29 mouse cellular contexts compared by ENCODE assay signal in the genomic region with DNA sequence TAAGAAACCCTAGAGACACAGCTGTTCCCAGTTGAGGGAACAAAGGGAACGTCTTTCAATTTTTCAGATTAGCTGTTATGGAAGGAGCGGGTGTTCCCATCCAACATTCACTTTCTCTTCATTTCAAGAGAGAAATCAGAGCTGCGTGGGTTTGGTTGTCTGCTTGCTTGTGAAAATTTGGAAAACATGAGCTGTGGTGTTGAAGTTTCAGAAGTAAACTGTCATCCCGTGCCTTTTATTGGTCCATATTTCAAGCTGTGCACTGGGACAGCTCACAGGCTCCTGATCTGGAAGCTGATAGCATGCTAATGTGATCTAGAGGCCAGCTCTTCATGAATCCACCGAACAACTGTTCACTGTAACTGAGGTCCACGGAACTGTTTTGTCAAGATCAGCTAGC. TPM values are rescaled to one million over a fixed set of nuclear protein-coding genes. Genes with fewer than 3 reads are reported as not detected.
DNase-seq lines count a peak whose midpoint lies in the region; ATAC-seq lines count a peak whose summit lies in the region.
"Had no signal": no experiment of that assay in that cellular context is flagged by ENCODE, and none has a peak within 500 bp of the region (broad histone marks: within the 10 kb centered on the region; RNA-seq: fewer than 3 reads in every experiment).

No protein-coding gene starts in this region.

- no peak overlapping the region for H3K9ac ChIP-seq in neural tube, embryonic 15.5 days (replicated peaks)
- H3K9ac ChIP-seq: kidney, embryonic 15.5 days; liver, embryonic 15.5 days; neural tube, embryonic 12.5 days had no signal

- H3K36me3 ChIP-seq in heart, embryonic 10.5 days: no peaks in the 10 kb centered on the region
- no peaks in the 10 kb centered on the region for H3K36me3 ChIP-seq in neural tube, embryonic 15.5 days
- H3K36me3 ChIP-seq: forebrain, embryonic 10.5 days; kidney, embryonic 15.5 days; limb, embryonic 10.5 days; liver, embryonic 15.5 days; neural tube, embryonic 12.5 days had no signal

- ATAC-seq in neural tube, embryonic 15.5 days (ENCODE audit: low FRiP score): no peak
- ATAC-seq: forebrain, embryonic 16.5 days; hindbrain, postnatal 0 days; intestine, embryonic 16.5 days had no signal

- H3K4me2 ChIP-seq in neural tube, embryonic 15.5 days: no peak overlapping the region
- H3K4me2 ChIP-seq: kidney, embryonic 15.5 days; liver, embryonic 15.5 days; neural tube, embryonic 12.5 days had no signal

- no peaks in the 10 kb centered on the region for H3K4me1 ChIP-seq in heart, embryonic 10.5 days
- peaks cover 4% of the 10 kb centered on the region; the same call in 1 of the 2 replicates for H3K4me1 ChIP-seq in neural tube, embryonic 15.5 days
- H3K4me1 ChIP-seq: forebrain, embryonic 10.5 days; kidney, embryonic 15.5 days; limb, embryonic 10.5 days; liver, embryonic 15.5 days; megakaryocyte, embryonic 14.5 days; neural tube, embryonic 12.5 days had no signal

- no peaks in the 10 kb centered on the region for H3K9me3 ChIP-seq in heart, embryonic 10.5 days
- H3K9me3 ChIP-seq in neural tube, embryonic 15.5 days (replicated peaks): no peaks in the 10 kb centered on the region
- H3K9me3 ChIP-seq: forebrain, embryonic 10.5 days; kidney, embryonic 15.5 days; limb, embryonic 10.5 days; liver, embryonic 15.5 days; megakaryocyte, embryonic 14.5 days; neural tube, embryonic 12.5 days had no signal

- no peaks in the 10 kb centered on the region for H3K27me3 ChIP-seq in heart, embryonic 10.5 days (ENCODE audit: insufficient read depth, poor library complexity, severe bottlenecking)
- H3K27me3 ChIP-seq in neural tube, embryonic 15.5 days (replicated peaks): no peaks in the 10 kb centered on the region
- H3K27me3 ChIP-seq: kidney, embryonic 15.5 days; liver, embryonic 15.5 days; megakaryocyte, embryonic 14.5 days; neural tube, embryonic 12.5 days had no signal

- DNase-seq in heart, adult 11 months: peak; percentile 84
- no peak for DNase-seq in heart, embryonic 10.5 days (ENCODE audit: low spot score)
- peak; percentile 8 to 62 for DNase-seq in layer of hippocampus, adult 18-20 months (ENCODE audit: low spot score in 2 of 2)
- no peak for DNase-seq in layer of hippocampus, postnatal 25 days (ENCODE audit: extremely low spot score in 1 of 2, low spot score in 1 of 2)
- peak; percentile 5 for DNase-seq in right cerebral cortex, adult 18-20 months
- DNase-seq in right cerebral cortex, postnatal 14 days: no peak
- DNase-seq: adrenal gland, postnatal 14 days; cerebellum, adult 9-10 months; gastrocnemius, postnatal 14 days; heart, adult 2 months; kidney, postnatal 4 days; liver; midbrain, embryonic 14.5 days; retina, postnatal 1 day; right cerebral cortex, postnatal 4 days; thymus, adult 2 months; thymus, postnatal 4 days had no signal

- no peak overlapping the region for H3K27ac ChIP-seq in heart, embryonic 10.5 days
- H3K27ac ChIP-seq in neural tube, embryonic 15.5 days (replicated peaks): no peak overlapping the region
- H3K27ac ChIP-seq: forebrain, embryonic 10.5 days; heart, adult 2 months; hindbrain, postnatal 0 days; kidney, embryonic 15.5 days; left cerebral cortex, adult 2 months; limb, embryonic 10.5 days; liver, embryonic 15.5 days; neural tube, embryonic 12.5 days had no signal

- WGBS in heart, embryonic 10.5 days: 76% methylated on average over 6 of the region's 6 CpGs
- 76% methylated on average over 6 of the region's 6 CpGs for WGBS in neural tube, embryonic 15.5 days

- H3K4me3 ChIP-seq in heart, embryonic 10.5 days: no peak overlapping the region
- no peak overlapping the region for H3K4me3 ChIP-seq in neural tube, embryonic 15.5 days (replicated peaks)
- H3K4me3 ChIP-seq: forebrain, embryonic 10.5 days; heart, adult 2 months; kidney, embryonic 15.5 days; left cerebral cortex, adult 2 months; limb, embryonic 10.5 days; liver, embryonic 15.5 days; megakaryocyte, embryonic 14.5 days; neural tube, embryonic 12.5 days had no signal

RNA-seq across cellular contexts. Expression of a gene that starts 36.2 kb away (rescaled TPM):
- 1.5 and 1.6 TPM in 2 replicates for polyA plus RNA-seq in heart, embryonic 10.5 days (2016; fragmentation: Nextera tagmentation; extraction: Ambion mirVana)
- total RNA-seq in layer of hippocampus, adult 18-20 months (2021): 100 to 1,000 TPM in 1 of 2 experiments, 10 to 100 TPM in 1; 81.2 to 109 TPM
- total RNA-seq in layer of hippocampus, postnatal 25 days (2021): 100 to 1,000 TPM in 1 of 2 experiments, 10 to 100 TPM in 1; 97.5 to 112 TPM
- 82.3 and 100 TPM in 2 replicates for polyA plus RNA-seq in neural tube, embryonic 15.5 days (2015; fragmentation: Nextera tagmentation; extraction: Ambion mirVana)
- total RNA-seq: common myeloid progenitor, adult 5-6 weeks had no signal

Comparison
In these comparisons a context has a peak if more than half of its experiments do, and no peak if none do; other contexts are left out.
1. DNase-seq: peak in heart, adult 11 months (single experiment), layer of hippocampus, adult 18-20 months (2 of 2) and right cerebral cortex, adult 18-20 months (single experiment); none in heart, embryonic 10.5 days (single experiment), layer of hippocampus, postnatal 25 days (0 of 2) and right cerebral cortex, postnatal 14 days (single experiment).